Comparison of ENCODE assay signal across 12 mouse cellular contexts in genomic region chr8:71527162-71527870, GRCm38 (mm10). TPM values are rescaled to one million over a fixed set of nuclear protein-coding genes. Genes with fewer than 3 reads are reported as not detected.
DNase-seq lines count a peak whose midpoint lies in the region; ATAC-seq and TF ChIP-seq lines count a peak whose summit lies in the region.
"Had no signal": no experiment of that assay in that cellular context is flagged by ENCODE, and none has a peak within 500 bp of the region (broad histone marks: within the 10 kb centered on the region; RNA-seq: fewer than 3 reads in every experiment).

No protein-coding gene starts in this region.

- ATAC-seq in neural tube, embryonic 13.5 days (ENCODE audit: low read depth), result no peak
- ATAC-seq: hindbrain, embryonic 16.5 days had no signal

- no peak overlapping the region for H3K4me2 ChIP-seq in neural tube, embryonic 13.5 days

- TF ChIP-seq POLR2A in kidney, adult 2 months (IDR thresholded peaks at IDR 0.05; ENCODE audit: low read depth, low read length), result no peak

- H3K9me3 ChIP-seq in neural tube, embryonic 13.5 days, result no peaks in the 10 kb centered on the region

- intact Hi-C loops in heart, postnatal 10 days (cut with DNase I), result no loop called here

- DNase-seq in kidney, adult 2 months, result no peak
- no peak for DNase-seq in kidney, postnatal 14 days
- DNase-seq in neural tube, embryonic 10.5 days (ENCODE audit: extremely low spot score, low spot score), result no peak
- DNase-seq in heart, postnatal 10 days, result peak; percentile 52 to 54
- DNase-seq in c-Kit-positive CD71-positive TER-119-positive erythroid progenitor cells, embryonic 14.5 days (ENCODE audit: low spot score), result no peak
- no peak for DNase-seq in thymus, postnatal 14 days
- DNase-seq: cerebellum, postnatal 25 days; lung, adult 18-20 months had no signal

- WGBS in kidney, adult 2 months, result 67% methylated on average over 3 of the region's 3 CpGs
- WGBS in neural tube, embryonic 13.5 days, result 54% methylated on average over 3 of the region's 3 CpGs

- TF ChIP-seq CTCF in kidney, adult 2 months (conservative IDR thresholded peaks at IDR 0.05; ENCODE audit: insufficient read depth, insufficient read length, low read depth, low read length), result no peak

- no peak overlapping the region for H3K9ac ChIP-seq in neural tube, embryonic 13.5 days

- H3K27ac ChIP-seq in kidney, adult 2 months (ENCODE audit: insufficient read depth, low read depth, low read length), result 0 out of 2 replicates have a peak overlapping the region, but pooled peaks have one; percentile 42
- 0 out of 2 replicates have a peak overlapping the region, but pooled peaks have one; percentile 23 for H3K27ac ChIP-seq in neural tube, embryonic 13.5 days (replicated peaks)

- peaks cover 3% of the 10 kb centered on the region; the same call in 1 of the 2 replicates for H3K4me1 ChIP-seq in kidney, adult 2 months (ENCODE audit: control insufficient read depth, insufficient read depth, low read length)
- H3K4me1 ChIP-seq in neural tube, embryonic 13.5 days (replicated peaks), result peaks cover 15% of the 10 kb centered on the region

- no peaks in the 10 kb centered on the region for H3K27me3 ChIP-seq in kidney, adult 2 months (replicated peaks; ENCODE audit: control insufficient read depth, insufficient read depth, low read length)
- H3K27me3 ChIP-seq in neural tube, embryonic 13.5 days, result peaks cover 61% of the 10 kb centered on the region

- H3K36me3 ChIP-seq in kidney, adult 2 months (ENCODE audit: control insufficient read depth, insufficient read depth, low read length), result no peaks in the 10 kb centered on the region
- no peaks in the 10 kb centered on the region for H3K36me3 ChIP-seq in neural tube, embryonic 13.5 days

- H3K4me3 ChIP-seq in kidney, adult 2 months (ENCODE audit: insufficient read depth, low read depth, low read length), result no peak overlapping the region
- H3K4me3 ChIP-seq in neural tube, embryonic 13.5 days, result no peak overlapping the region

RNA-seq across cellular contexts. Expression of gene Ccdc194, which starts 1.8 kb away (rescaled TPM):
- 0.09 TPM in 1 of 2 replicates, not detected in the other for polyA plus RNA-seq in kidney, adult 2 months (2012; rRNA removed)
- polyA plus RNA-seq in neural tube, embryonic 13.5 days (2015; fragmentation: Nextera tagmentation; extraction: Ambion mirVana), result 0.17 and 0.24 TPM in 2 replicates
- total RNA-seq in heart, postnatal 10 days (2021), result under 1 TPM in 1 of 2 experiments, not detected in 1; 0.17 TPM
- total RNA-seq: gastrocnemius, adult 8-10 months; layer of hippocampus, postnatal 14 days had no signal

RNA-seq across cellular contexts. Expression of gene Bst2, which starts 9.9 kb away (rescaled TPM):
- 167 and 184 TPM in 2 replicates for polyA plus RNA-seq in kidney, adult 2 months (2012; rRNA removed)
- polyA plus RNA-seq in neural tube, embryonic 13.5 days (2015; fragmentation: Nextera tagmentation; extraction: Ambion mirVana), result 16.0 and 23.4 TPM in 2 replicates
- total RNA-seq in heart, postnatal 10 days (2021), result 10 to 100 TPM; 13.0 to 13.5 TPM

RNA-seq across cellular contexts. Expression of gene Mvb12a, which starts 15.4 kb away (rescaled TPM):
- polyA plus RNA-seq in kidney, adult 2 months (2012; rRNA removed), result 136 and 164 TPM in 2 replicates
- polyA plus RNA-seq in neural tube, embryonic 13.5 days (2015; fragmentation: Nextera tagmentation; extraction: Ambion mirVana), result 56.2 and 60.7 TPM in 2 replicates
- 10 to 100 TPM; 30.2 to 32.5 TPM for total RNA-seq in heart, postnatal 10 days (2021)

RNA-seq across cellular contexts. Expression of gene Plvap, which starts 15.8 kb away (rescaled TPM):
- 502 and 542 TPM in 2 replicates for polyA plus RNA-seq in kidney, adult 2 months (2012; rRNA removed)
- polyA plus RNA-seq in neural tube, embryonic 13.5 days (2015; fragmentation: Nextera tagmentation; extraction: Ambion mirVana), result 20.8 and 22.2 TPM in 2 replicates
- 10 to 100 TPM; 21.8 to 22.0 TPM for total RNA-seq in heart, postnatal 10 days (2021)

RNA-seq across cellular contexts. Expression of gene Tmem221, which starts 31.4 kb away (rescaled TPM):
- polyA plus RNA-seq in kidney, adult 2 months (2012; rRNA removed), result 7.8 and 8.4 TPM in 2 replicates
- polyA plus RNA-seq in neural tube, embryonic 13.5 days (2015; fragmentation: Nextera tagmentation; extraction: Ambion mirVana), result 0.25 TPM in 1 of 2 replicates, not detected in the other
- total RNA-seq in heart, postnatal 10 days (2021), result under 1 TPM in 1 of 2 experiments, not detected in 1; 0.27 TPM
- total RNA-seq: gastrocnemius, adult 8-10 months had no signal

Comparison
In these comparisons a context has a peak if more than half of its experiments do, and no peak if none do; other contexts are left out.
1. DNase-seq: peak in heart, postnatal 10 days (2 of 2); none in kidney, adult 2 months (single experiment), kidney, postnatal 14 days (single experiment), neural tube, embryonic 10.5 days (single experiment), c-Kit-positive CD71-positive TER-119-positive erythroid progenitor cells, embryonic 14.5 days (single experiment) and thymus, postnatal 14 days (single experiment).